32 mouse cellular contexts compared by ENCODE assay signal in genomic region chr16:24139109-24139508, GRCm38 (mm10).
"Had no signal": no experiment of that assay in that cellular context is flagged by ENCODE, and none has a peak within 500 bp of the region (broad histone marks: within the 10 kb centered on the region; RNA-seq: fewer than 3 reads in every experiment).

No protein-coding gene starts in this region.

- DNase-seq: left cerebral cortex, postnatal 4 days; liver; liver, embryonic 13.5 days; liver, postnatal 0 days; lung, adult 18-20 months; lung, adult 2 months; lung, embryonic 14.5 days; lung, postnatal 10 days; lung, postnatal 14 days; lung, postnatal 36 days; lung, postnatal 4 days; midbrain, embryonic 14.5 days had no signal

- ATAC-seq: liver, embryonic 12.5 days; liver, postnatal 0 days; lung, postnatal 0 days; midbrain, embryonic 13.5 days; midbrain, embryonic 15.5 days; midbrain, embryonic 16.5 days had no signal

- H3K36me3 ChIP-seq: limb, embryonic 10.5 days; limb, embryonic 12.5 days; limb, embryonic 13.5 days; limb, embryonic 15.5 days; liver, embryonic 12.5 days; liver, embryonic 13.5 days; liver, embryonic 15.5 days; lung, embryonic 15.5 days; midbrain, embryonic 10.5 days; midbrain, embryonic 12.5 days; midbrain, embryonic 13.5 days; midbrain, embryonic 15.5 days; neural tube, embryonic 12.5 days had no signal

- H3K9me3 ChIP-seq: limb, embryonic 10.5 days; limb, embryonic 12.5 days; limb, embryonic 13.5 days; limb, embryonic 15.5 days; liver, embryonic 12.5 days; liver, embryonic 13.5 days; liver, embryonic 15.5 days; lung, embryonic 15.5 days; megakaryocyte, embryonic 14.5 days; midbrain, embryonic 10.5 days; midbrain, embryonic 12.5 days; midbrain, embryonic 13.5 days; midbrain, embryonic 15.5 days; neural tube, embryonic 12.5 days had no signal

- H3K27me3 ChIP-seq: limb, embryonic 12.5 days; limb, embryonic 13.5 days; limb, embryonic 15.5 days; liver, embryonic 12.5 days; liver, embryonic 13.5 days; liver, embryonic 15.5 days; lung, embryonic 15.5 days; midbrain, embryonic 12.5 days; midbrain, embryonic 13.5 days; midbrain, embryonic 15.5 days; neural tube, embryonic 12.5 days had no signal

- H3K4me3 ChIP-seq: limb, embryonic 10.5 days; limb, embryonic 12.5 days; limb, embryonic 13.5 days; limb, embryonic 15.5 days; liver, embryonic 12.5 days; liver, embryonic 13.5 days; liver, embryonic 15.5 days; lung, embryonic 15.5 days; megakaryocyte, embryonic 14.5 days; midbrain, embryonic 10.5 days; midbrain, embryonic 12.5 days; midbrain, embryonic 13.5 days; midbrain, embryonic 15.5 days; myocyte; neural tube, embryonic 12.5 days had no signal

- H3K4me1 ChIP-seq: limb, embryonic 15.5 days; liver, embryonic 12.5 days; lung, embryonic 15.5 days; midbrain, embryonic 12.5 days; midbrain, embryonic 13.5 days; midbrain, embryonic 15.5 days had no signal

- H3K9ac ChIP-seq: limb, embryonic 12.5 days; limb, embryonic 13.5 days; limb, embryonic 15.5 days; liver, embryonic 12.5 days; liver, embryonic 13.5 days; liver, embryonic 14.5 days; liver, embryonic 15.5 days; liver, postnatal 0 days; lung, embryonic 14.5 days; lung, embryonic 15.5 days; midbrain, embryonic 12.5 days; midbrain, embryonic 13.5 days; midbrain, embryonic 15.5 days; neural tube, embryonic 12.5 days had no signal

- H3K4me2 ChIP-seq: limb, embryonic 12.5 days; limb, embryonic 13.5 days; limb, embryonic 15.5 days; liver, embryonic 11.5 days; liver, embryonic 12.5 days; liver, embryonic 13.5 days; liver, embryonic 15.5 days; lung, embryonic 14.5 days; lung, embryonic 15.5 days; midbrain, embryonic 11.5 days; midbrain, embryonic 12.5 days; midbrain, embryonic 13.5 days; midbrain, embryonic 15.5 days; neural tube, embryonic 12.5 days had no signal

- H3K27ac ChIP-seq: limb, embryonic 10.5 days; limb, embryonic 12.5 days; limb, embryonic 13.5 days; limb, embryonic 15.5 days; liver, embryonic 12.5 days; liver, embryonic 13.5 days; liver, embryonic 14.5 days; liver, embryonic 15.5 days; lung, embryonic 15.5 days; macrophage; midbrain, embryonic 10.5 days; midbrain, embryonic 12.5 days; midbrain, embryonic 13.5 days; midbrain, embryonic 15.5 days; neural tube, embryonic 12.5 days had no signal
